Mouse (Mus musculus) intestine, embryonic 14.5 days (tissue): ENCODE results near the gene Setd3. TPM values are rescaled to one million over a fixed set of nuclear protein-coding genes. Genes with fewer than 3 reads are reported as not detected.
"Not testable (repeated sequence)": the region's sequence is repeated elsewhere in the genome, so short reads cannot be mapped to it uniquely, and the experiment has no call there.

Experiments
- ATAC-seq: fragments of 200-750 bp; cut with Nextera tagmentation; replicated peaks from 2 replicates; pipeline ENCODE4 v1.8.0; 2017; ENCODE audit warnings: low read depth, moderate number of reproducible peaks, moderate TSS enrichment, moderate library complexity; ENCODE audit not compliant: low FRiP score, low TSS enrichment
- DNase-seq: peaks from one replicate; pipeline ENCODE4 v3.0.0-alpha.2; 2018; ENCODE audit warnings: low spot score
- H3K27ac ChIP-seq: fragments of 300-500 bp; sonication (generic); 2 replicates; pipeline ENCODE4 v1.5.1; 2014; ENCODE audit warnings: low read depth, mild to moderate bottlenecking, control low read depth
- H3K27me3 ChIP-seq: fragments of 300-500 bp; sonication (generic); replicated peaks from 2 replicates; pipeline ENCODE4 v1.6.1; 2014; ENCODE audit warnings: low read length, control low read depth; ENCODE audit not compliant: control insufficient read depth, insufficient read depth
- H3K36me3 ChIP-seq: fragments of 300-500 bp; sonication (generic); 2 replicates; pipeline ENCODE4 v1.6.1; 2014; ENCODE audit warnings: low read length, control low read depth; ENCODE audit not compliant: control insufficient read depth, insufficient read depth
- H3K4me1 ChIP-seq: fragments of 300-500 bp; sonication (generic); replicated peaks from 2 replicates; pipeline ENCODE4 v1.6.1; 2014; ENCODE audit warnings: low read length, control low read depth, mixed read lengths; ENCODE audit not compliant: control insufficient read depth, insufficient read depth
- H3K4me2 ChIP-seq: fragments of 300-500 bp; sonication (generic); 2 replicates; pipeline ENCODE4 v1.6.1; 2014; ENCODE audit warnings: low read length
- H3K4me3 ChIP-seq: fragments of 300-500 bp; sonication (generic); 2 replicates; pipeline ENCODE4 v1.5.1; 2014; ENCODE audit warnings: low read depth, low read length, control low read depth, mixed read lengths
- H3K9ac ChIP-seq: fragments of 300-500 bp; sonication (generic); 2 replicates; pipeline ENCODE4 v1.6.1; 2014; ENCODE audit warnings: mild to moderate bottlenecking, low read length
- H3K9me3 ChIP-seq: fragments of 300-500 bp; sonication (generic); 2 replicates; pipeline ENCODE4 v1.6.1; 2016; ENCODE audit warnings: low read length, control low read depth; ENCODE audit not compliant: control insufficient read depth
- WGBS: fragments of 180-500 bp; shearing (Covaris S2); extraction: QIAGEN DNeasy Blood & Tissue Kit; methylation state at CpG from one replicate; pipeline ENCODE4 v1.1.7; 2014; 5-methylcytosine and 5-hydroxymethylcytosine counted together
- polyA plus RNA-seq: library from polyadenylated mRNA; unstranded; fragments of >200 nt; fragmentation: Nextera tagmentation; extraction: Ambion mirVana; gene quantifications from 2 replicates; pipeline ENCODE4 v1.2.1, GENCODE M21; 2014

Gene Setd3
- polyA plus RNA-seq, 1 experiment from 2014 or later = 75.9 TPM

- ATAC-seq = no peak
Observed at GRCm38 (mm10) chr12:108118902-108119531, 60.1 kb downstream of the Setd3 start.

GRCm38 (mm10) chr12:108118503-108118901 is 60.6 kb downstream of the Setd3 start:
- Histone ChIP-seq H3K9ac (no peak overlapping the region), H3K9me3 (no peaks in the 10 kb centered on the region), H3K4me2 (no peak overlapping the region), H3K27ac (no peak overlapping the region), H3K4me1 (0 out of 2 replicates have a peak, but pooled peaks cover 4% of the 10 kb centered on the region), H3K4me3 (no peak overlapping the region), H3K36me3 (peaks cover 35% of the 10 kb centered on the region), H3K27me3 (no peaks in the 10 kb centered on the region)
- WGBS = 73% methylated on average over 10 of the region's 10 CpGs
- DNase-seq (no peak), ATAC-seq (no peak)

More at GRCm38 (mm10) chr12:108118902-108119531, 60.1 kb downstream of the Setd3 start:
- Histone ChIP-seq H3K4me1 (0 out of 2 replicates have a peak, but pooled peaks cover 4% of the 10 kb centered on the region), H3K27me3 (no peaks in the 10 kb centered on the region), H3K27ac (no peak overlapping the region), H3K4me2 (no peak overlapping the region), H3K36me3 (peaks cover 32% of the 10 kb centered on the region), H3K9ac (no peak overlapping the region), H3K4me3 (no peak overlapping the region), H3K9me3 (no peaks in the 10 kb centered on the region)
- DNase-seq = no peak
- 61% methylated on average over 19 of the region's 19 CpGs for WGBS

GRCm38 (mm10) chr12:108111191-108111590 is 67.9 kb downstream of the Setd3 start:
- no peak overlapping the region for H3K4me2 ChIP-seq

GRCm38 (mm10) chr12:108110674-108111073 is 68.4 kb downstream of the Setd3 start:
- Histone ChIP-seq H3K4me1 (no peaks in the 10 kb centered on the region), H3K36me3 (peaks cover 62% of the 10 kb centered on the region), H3K4me2 (no peak overlapping the region), H3K9ac (no peak overlapping the region), H3K27ac (no peak overlapping the region), H3K9me3 (no peaks in the 10 kb centered on the region), H3K27me3 (no peaks in the 10 kb centered on the region), H3K4me3 (no peak overlapping the region)
- DNase-seq (no peak), ATAC-seq (peak; percentile 67)
- WGBS = 74% methylated on average over 3 of the region's 3 CpGs

More at GRCm38 (mm10) chr12:108111191-108111590, 67.9 kb downstream of the Setd3 start:
- DNase-seq (no peak), ATAC-seq (peak; percentile 68)
- H3K4me1 ChIP-seq = no peaks in the 10 kb centered on the region
- WGBS = 84% methylated on average over 12 of the region's 12 CpGs
- H3K9ac ChIP-seq = no peak overlapping the region
- peaks cover 59% of the 10 kb centered on the region for H3K36me3 ChIP-seq
- no peaks in the 10 kb centered on the region for H3K27me3 ChIP-seq
- H3K9me3 ChIP-seq = no peaks in the 10 kb centered on the region
- H3K27ac ChIP-seq = no peak overlapping the region
- no peak overlapping the region for H3K4me3 ChIP-seq

GRCm38 (mm10) chr12:108109732-108110131 is 69.4 kb downstream of the Setd3 start:
- DNase-seq (no peak), ATAC-seq (no peak)
- Histone ChIP-seq H3K4me2 (no peak overlapping the region), H3K4me1 (no peaks in the 10 kb centered on the region), H3K4me3 (no peak overlapping the region), H3K27ac (no peak overlapping the region), H3K36me3 (peaks cover 54% of the 10 kb centered on the region), H3K27me3 (no peaks in the 10 kb centered on the region), H3K9me3 (no peaks in the 10 kb centered on the region), H3K9ac (no peak overlapping the region)
- 73% methylated on average over 4 of the region's 4 CpGs for WGBS

- DNase-seq, H3K4me2 ChIP-seq, H3K27me3 ChIP-seq, H3K9me3 ChIP-seq, H3K9ac ChIP-seq, H3K27ac ChIP-seq, H3K4me3 ChIP-seq, H3K4me1 ChIP-seq, ATAC-seq: not testable (repeated sequence)
- 74% methylated on average over 7 of the region's 7 CpGs for WGBS
- peaks cover 44% of the 10 kb centered on the region for H3K36me3 ChIP-seq
Observed at GRCm38 (mm10) chr12:108108591-108108990, 70.5 kb downstream of the Setd3 start.

GRCm38 (mm10) chr12:108103292-108103691 is 75.8 kb downstream of the Setd3 start:
- H3K36me3 ChIP-seq = peaks cover 18% of the 10 kb centered on the region
- H3K27ac ChIP-seq = no peak overlapping the region
- no peaks in the 10 kb centered on the region for H3K9me3 ChIP-seq
- H3K4me2 ChIP-seq = no peak overlapping the region
- H3K4me1 ChIP-seq = no peaks in the 10 kb centered on the region; the same call in 1 of the 2 replicates
- H3K9ac ChIP-seq = no peak overlapping the region
- 70% methylated on average over 6 of the region's 6 CpGs for WGBS
- no peak for DNase-seq
- no peak overlapping the region for H3K4me3 ChIP-seq
- no peak for ATAC-seq
- no peaks in the 10 kb centered on the region for H3K27me3 ChIP-seq

GRCm38 (mm10) chr12:108102119-108102518 is 77.0 kb downstream of the Setd3 start:
- Histone ChIP-seq H3K4me1 (no peaks in the 10 kb centered on the region; the same call in 1 of the 2 replicates), H3K27me3 (no peaks in the 10 kb centered on the region), H3K9me3 (no peaks in the 10 kb centered on the region), H3K4me3 (no peak overlapping the region), H3K36me3 (peaks cover 12% of the 10 kb centered on the region), H3K9ac (no peak overlapping the region), H3K4me2 (no peak overlapping the region), H3K27ac (no peak overlapping the region)
- no peak for DNase-seq
- peak; percentile 24; the same call in 1 of the 2 replicates for ATAC-seq
- 61% methylated on average over 2 of the region's 2 CpGs for WGBS

GRCm38 (mm10) chr12:108100181-108100580 is 78.9 kb downstream of the Setd3 start:
- Histone ChIP-seq H3K9ac (no peak overlapping the region), H3K27me3 (no peaks in the 10 kb centered on the region), H3K4me1 (no peaks in the 10 kb centered on the region; the same call in 1 of the 2 replicates), H3K9me3 (no peaks in the 10 kb centered on the region), H3K4me2 (no peak overlapping the region), H3K4me3 (no peak overlapping the region), H3K36me3 (no peaks in the 10 kb centered on the region; the same call in 1 of the 2 replicates), H3K27ac (no peak overlapping the region)
- no peak for DNase-seq
- 74% methylated on average over 8 of the region's 8 CpGs for WGBS
- no peak for ATAC-seq
